Mouse (Mus musculus) limb, embryonic 14.5 days (tissue): ENCODE measurements around the gene Mknk1. TPM values are rescaled to one million over a fixed set of nuclear protein-coding genes. Genes with fewer than 3 reads are reported as not detected.

Experiments used
- ATAC-seq: fragments of 200-750 bp; cut with Nextera tagmentation; 2 replicates; pipeline ENCODE4 v1.8.0; 2017; ENCODE audit warnings: low read depth, moderate number of reproducible peaks, moderate TSS enrichment; ENCODE audit not compliant: low FRiP score
- DNase-seq: peaks from one replicate; pipeline ENCODE4 v3.0.0-alpha.2; 2015; ENCODE audit warnings: low spot score
- H3K27ac ChIP-seq: fragments of 300-500 bp; sonication (generic); replicated peaks from 2 replicates; pipeline ENCODE4 v1.5.1; 2014; ENCODE audit warnings: low read depth, mild to moderate bottlenecking, low read length, moderate library complexity, mixed read lengths
- H3K27me3 ChIP-seq: fragments of 300-500 bp; sonication (generic); 2 replicates; pipeline ENCODE4 v1.6.1; 2014; ENCODE audit warnings: low read length, mixed read lengths; ENCODE audit not compliant: control insufficient read depth, insufficient read depth
- H3K36me3 ChIP-seq: fragments of 300-500 bp; sonication (generic); 2 replicates; pipeline ENCODE4 v1.6.1; 2014; ENCODE audit warnings: mild to moderate bottlenecking, low read length, moderate library complexity, mixed read lengths; ENCODE audit not compliant: control insufficient read depth, insufficient read depth
- H3K4me1 ChIP-seq: fragments of 300-500 bp; sonication (generic); 2 replicates; pipeline ENCODE4 v1.6.1; 2014; ENCODE audit warnings: antibody characterized with exemption, low read length, mixed read lengths; ENCODE audit not compliant: control insufficient read depth, insufficient read depth
- H3K4me2 ChIP-seq: fragments of 300-500 bp; sonication (generic); replicated peaks from 2 replicates; pipeline ENCODE4 v1.6.1; 2014; ENCODE audit warnings: low read depth, mild to moderate bottlenecking, low read length, moderate library complexity; ENCODE audit not compliant: severe bottlenecking
- H3K4me3 ChIP-seq: fragments of 300-500 bp; sonication (generic); replicated peaks from 2 replicates; pipeline ENCODE4 v1.5.1; 2014; ENCODE audit warnings: low read length
- H3K9ac ChIP-seq: fragments of 300-500 bp; sonication (generic); 2 replicates; pipeline ENCODE4 v1.6.1; 2014; ENCODE audit warnings: mild to moderate bottlenecking, low read depth, low read length, moderate library complexity; ENCODE audit not compliant: severe bottlenecking
- H3K9me3 ChIP-seq: fragments of 300-500 bp; sonication (generic); 2 replicates; pipeline ENCODE4 v1.6.1; 2016; ENCODE audit warnings: low read length; ENCODE audit not compliant: control insufficient read depth
- POLR2A ChIP-seq: fragments of 200-500 bp; IDR thresholded peaks from 2 replicates; pipeline ENCODE4 v1.8.0; 2012; ENCODE audit warnings: inconsistent platforms, mild to moderate bottlenecking, moderate library complexity, borderline replicate concordance; ENCODE audit not compliant: insufficient read depth, insufficient read length; ENCODE audit errors: extremely low read depth
- WGBS: fragments of 180-500 bp; shearing (Covaris S2); extraction: QIAGEN DNeasy Blood & Tissue Kit; methylation state at CpG from one replicate; pipeline ENCODE4 v1.1.7; 2014; 5-methylcytosine and 5-hydroxymethylcytosine counted together
- polyA plus RNA-seq, 2 experiments: library from polyadenylated mRNA; depleted of rRNA in 1 of 2; stranded (reverse) in 1 of 2; unstranded in 1 of 2; fragments of >200 nt; fragmentation: Nextera tagmentation in 1 of 2; extraction: Ambion mirVana in 1 of 2; gene quantifications; 2 replicates each; pipeline versions ENCODE4 v1.2.1 to v1.2.3; 2012 to 2014

Gene Mknk1
- polyA plus RNA-seq, 2 experiments, result 28.4 to 69.6 TPM

- H3K36me3 ChIP-seq, result no peaks in the 10 kb centered on the region
- H3K27ac ChIP-seq, result no peak within 1 kb of the TSS
- peak within 1 kb of the TSS; percentile 46 for H3K4me2 ChIP-seq
- H3K27me3 ChIP-seq, result peaks cover 19% of the 10 kb centered on the region
- peak within 1 kb of the TSS; percentile 21; the same call in 1 of the 2 replicates for H3K9ac ChIP-seq
- TF ChIP-seq POLR2A, result no peak
- peaks cover 4% of the 10 kb centered on the region for H3K4me1 ChIP-seq
- H3K4me3 ChIP-seq, result peak within 1 kb of the TSS; percentile 26
- WGBS, result under 1% methylated on average over 31 of the region's 31 CpGs
- ATAC-seq (no peak), DNase-seq (peak; percentile 6)
- H3K9me3 ChIP-seq, result no peaks in the 10 kb centered on the region
These were observed 51.6 kb downstream of the Mknk1 start, which contains the start of gene 6430628N08Rik for GRCm38 (mm10) chr4:115890553-115890952. Gene 6430628N08Rik, plus strand, starts transcription at chr4:115890665.

GRCm38 (mm10) chr4:115894281-115894680 lies 55.3 kb downstream of the Mknk1 start:
- no peak for TF ChIP-seq POLR2A
- DNase-seq (no peak), ATAC-seq (no peak)
- Histone ChIP-seq H3K27ac (no peak overlapping the region), H3K9me3 (no peaks in the 10 kb centered on the region), H3K36me3 (no peaks in the 10 kb centered on the region), H3K27me3 (peaks cover 45% of the 10 kb centered on the region), H3K4me1 (peaks cover 4% of the 10 kb centered on the region), H3K4me2 (no peak overlapping the region), H3K9ac (no peak overlapping the region), H3K4me3 (no peak overlapping the region)
- 23% methylated on average over 3 of the region's 3 CpGs for WGBS

GRCm38 (mm10) chr4:115897901-115898631 lies 59.1 kb downstream of the Mknk1 start:
- TF ChIP-seq POLR2A, result no peak
- 0 out of 2 replicates have a peak, but pooled peaks have one; percentile 34 for ATAC-seq

GRCm38 (mm10) chr4:115902816-115903215 lies 63.8 kb downstream of the Mknk1 start:
- Histone ChIP-seq H3K27ac (no peak overlapping the region), H3K27me3 (peaks cover 41% of the 10 kb centered on the region), H3K4me3 (no peak overlapping the region), H3K36me3 (no peaks in the 10 kb centered on the region), H3K4me1 (peaks cover 4% of the 10 kb centered on the region; the same call in 1 of the 2 replicates), H3K4me2 (no peak overlapping the region), H3K9me3 (no peaks in the 10 kb centered on the region), H3K9ac (no peak overlapping the region)
- DNase-seq, result peak; percentile 89
- 21% methylated on average over 5 of the region's 5 CpGs for WGBS
- no peak; the same call in 1 of the 2 replicates for ATAC-seq
- TF ChIP-seq POLR2A, result no peak

More at GRCm38 (mm10) chr4:115897901-115898631, 59.1 kb downstream of the Mknk1 start:
- Histone ChIP-seq H3K9ac (peak overlapping the region; percentile 43; the same call in 1 of the 2 replicates), H3K27ac (no peak overlapping the region), H3K36me3 (no peaks in the 10 kb centered on the region), H3K4me1 (no peaks in the 10 kb centered on the region), H3K27me3 (peaks cover 32% of the 10 kb centered on the region), H3K4me3 (peak overlapping the region; percentile 42), H3K9me3 (no peaks in the 10 kb centered on the region), H3K4me2 (peak overlapping the region; percentile 80)
- under 1% methylated on average over 43 of the region's 56 CpGs for WGBS
- peak; percentile 10 for DNase-seq

GRCm38 (mm10) chr4:115904375-115904774 lies 65.4 kb downstream of the Mknk1 start:
- Histone ChIP-seq H3K4me1 (peaks cover 4% of the 10 kb centered on the region), H3K9me3 (no peaks in the 10 kb centered on the region), H3K27ac (no peak overlapping the region), H3K36me3 (no peaks in the 10 kb centered on the region), H3K4me3 (no peak overlapping the region), H3K4me2 (no peak overlapping the region), H3K27me3 (peaks cover 26% of the 10 kb centered on the region), H3K9ac (no peak overlapping the region)
- no peak for DNase-seq
- no peak for ATAC-seq
- 2% methylated on average over 12 of the region's 12 CpGs for WGBS
- TF ChIP-seq POLR2A, result no peak
